Mouse (Mus musculus): Measurements from ENCODE around the gene Ldlrap1. TPM values are rescaled to one million over a fixed set of nuclear protein-coding genes. Genes with fewer than 3 reads are reported as not detected.
"Not testable (repeated sequence)": the region's sequence is repeated elsewhere in the genome, so short reads cannot be mapped to it uniquely, and the experiment has no call there.

Gene Ldlrap1
- total RNA-seq (2021): 10 to 100 TPM; 14.3 to 16.2 TPM

GRCm38 (mm10) chr4:134767426-134768225 is at the start of gene Ldlrap1:
Ldlrap1 (minus strand) TSS chr4:134768024.
- peak; percentile 86 to 90 for DNase-seq
- intact Hi-C loops (cut with DNase I): loop anchor here (2.0 kb wide), 1 partner anchor 65 kb away; no protein-coding TSS in a partner anchor

DNA sequence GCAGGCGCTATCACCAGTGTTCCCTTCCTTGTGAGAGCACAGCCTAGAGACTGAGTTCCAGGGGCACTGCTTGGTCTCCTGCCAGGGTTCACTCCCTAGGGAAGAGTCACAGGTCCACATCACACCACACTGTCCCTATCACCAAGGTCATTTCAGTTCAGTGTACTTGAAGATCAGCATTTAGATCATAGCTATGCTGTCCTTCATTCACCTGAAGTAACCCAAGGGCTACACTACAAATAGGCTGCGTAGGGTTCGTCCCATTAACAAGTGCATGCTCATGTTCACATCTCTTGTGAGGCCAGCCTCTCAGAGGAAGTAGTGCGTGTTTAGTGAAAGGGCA is 46.4 kb upstream of the Ldlrap1 start:
- intact Hi-C loops (cut with DNase I): no loop called here
- peak in 1 of 2 experiments; percentile 24 for DNase-seq

DNA sequence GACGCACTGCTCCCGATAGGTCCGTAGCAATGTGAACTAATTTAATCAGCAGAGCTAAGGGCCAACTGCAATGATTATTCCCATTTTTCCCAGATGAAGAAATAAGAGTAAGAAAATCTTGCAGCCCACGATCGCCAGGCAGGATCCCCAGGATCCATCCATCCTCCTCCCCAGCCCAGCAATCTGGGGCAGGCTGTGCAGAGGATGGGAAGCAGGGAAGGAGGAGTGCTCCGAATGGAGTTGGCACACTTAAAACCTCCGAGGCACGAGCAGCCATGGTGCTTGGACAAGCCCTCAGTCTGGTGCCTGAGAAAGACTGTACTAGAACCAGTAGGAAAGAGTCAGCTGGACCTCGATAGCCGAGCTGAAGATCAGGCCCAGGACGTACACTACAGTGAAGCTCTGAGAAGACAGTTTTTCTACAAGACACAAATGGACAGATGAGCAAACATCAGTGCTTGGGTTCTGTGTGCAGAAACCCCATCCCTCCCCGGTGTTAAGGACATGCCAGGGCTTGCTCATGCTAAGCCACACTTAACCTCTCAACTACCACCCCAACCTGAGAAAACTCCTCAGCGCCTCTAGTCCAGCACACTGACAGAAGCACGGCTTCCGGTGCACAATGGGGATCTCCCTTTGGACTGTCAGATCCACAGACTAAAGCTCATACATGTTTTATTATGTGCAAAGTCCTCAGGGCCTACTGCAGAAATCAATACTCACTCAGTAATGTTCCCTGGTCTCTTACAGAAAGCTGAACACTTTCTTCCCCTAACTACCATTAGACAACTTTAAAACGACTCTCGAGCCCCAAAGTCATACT is 45.8 kb upstream of the Ldlrap1 start:
- intact Hi-C loops (cut with DNase I): no loop called here
- no peak for DNase-seq

- intact Hi-C loops (cut with DNase I): no loop called here
These were observed 36.9 kb upstream of the Ldlrap1 start for GRCm38 (mm10) chr4:134804765-134805164.

DNA sequence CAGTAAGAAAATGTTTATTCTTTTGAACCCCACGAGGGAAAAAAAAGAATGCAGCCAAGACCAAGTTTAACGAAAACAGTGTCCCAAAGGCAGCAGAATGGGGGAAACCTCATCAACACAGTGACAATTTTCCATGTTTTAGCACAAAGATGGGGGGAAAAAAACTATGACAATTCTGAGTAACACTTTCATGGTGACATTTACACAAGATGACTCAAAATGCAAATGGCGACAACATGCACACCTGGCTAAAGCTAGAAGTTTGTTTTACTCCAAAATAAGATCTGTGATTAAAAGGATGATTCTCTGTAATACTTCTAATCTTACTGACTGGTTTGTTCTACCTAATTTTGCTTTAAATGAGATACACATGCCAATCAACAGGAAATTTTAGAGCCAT is 34.9 kb upstream of the Ldlrap1 start:
- intact Hi-C loops (cut with DNase I): no loop called here

More at GRCm38 (mm10) chr4:134804765-134805164, 36.9 kb upstream of the Ldlrap1 start:
- DNase-seq: peak; percentile 83 to 87

DNA sequence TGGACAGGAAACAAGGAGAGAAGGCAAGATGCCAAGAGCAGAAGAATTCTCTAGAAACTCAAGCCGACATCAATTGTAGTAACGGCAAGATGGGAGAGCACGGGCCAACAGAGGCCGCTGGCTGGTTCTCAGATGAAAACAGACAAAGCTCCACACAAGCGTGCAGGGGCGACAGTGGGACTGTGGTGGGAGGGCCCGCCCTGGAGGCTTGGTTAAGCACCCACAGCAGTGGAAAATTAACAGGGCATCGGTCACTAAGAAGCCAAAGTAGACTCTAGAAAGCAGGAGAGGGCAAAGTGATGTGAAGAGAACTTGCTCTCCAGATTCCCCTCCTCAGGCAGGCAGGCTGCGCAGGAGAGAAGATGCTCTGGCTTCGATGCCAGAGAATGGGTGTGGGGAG is 34.3 kb upstream of the Ldlrap1 start:
- intact Hi-C loops (cut with DNase I): no loop called here
- DNase-seq: no peak

More for the DNA sequence above, 34.9 kb upstream of the Ldlrap1 start:
- no peak for DNase-seq

GRCm38 (mm10) chr4:134800693-134801092 is 32.9 kb upstream of the Ldlrap1 start:
- intact Hi-C loops (cut with DNase I): no loop called here
- DNase-seq: no peak

DNA sequence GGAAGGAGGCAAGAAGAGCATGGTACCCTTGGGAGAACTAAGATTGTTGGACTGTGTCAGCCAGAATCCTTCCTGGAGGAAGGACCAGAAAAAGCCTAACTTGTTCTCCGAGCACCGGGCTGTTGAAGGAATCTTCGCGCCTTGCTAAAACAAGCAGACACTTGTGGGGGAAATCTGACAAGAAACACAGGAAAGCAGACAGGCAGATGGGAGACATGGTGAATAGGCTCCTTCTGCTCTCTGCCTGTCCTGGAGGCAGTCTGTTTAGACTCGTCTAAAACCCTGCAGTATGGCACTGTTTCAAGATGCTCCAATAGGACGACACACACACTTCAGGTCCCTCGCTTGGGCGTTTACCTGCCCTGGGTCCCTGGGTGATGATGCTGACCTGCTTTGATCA is 32.3 kb upstream of the Ldlrap1 start:
- DNase-seq: no peak
- intact Hi-C loops (cut with DNase I): no loop called here

DNA sequence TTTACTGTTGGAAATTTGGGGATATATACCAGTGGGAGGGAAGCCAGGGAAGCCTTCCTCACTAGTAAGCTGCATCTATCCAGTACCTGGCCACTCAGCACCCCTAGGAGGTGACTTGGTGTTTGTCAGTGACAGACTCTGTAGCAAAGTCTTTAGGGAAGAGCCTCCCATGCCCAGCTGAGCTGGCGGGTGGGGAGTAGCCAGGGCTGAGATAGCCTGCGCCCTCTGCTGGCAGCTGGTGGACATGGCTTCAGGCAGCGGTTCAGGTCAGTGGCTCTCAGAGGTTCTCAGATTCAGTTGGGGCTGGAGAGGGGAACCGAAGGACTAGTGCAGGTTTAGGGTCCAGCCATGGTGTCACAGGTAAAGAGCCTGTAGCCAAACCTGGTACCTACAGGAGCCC is 31.4 kb upstream of the Ldlrap1 start:
- intact Hi-C loops (cut with DNase I): loop anchor here (2.0 kb wide), 1 partner anchor 254 kb away; no protein-coding TSS in a partner anchor
- DNase-seq: peak; percentile 72 to 78

DNA sequence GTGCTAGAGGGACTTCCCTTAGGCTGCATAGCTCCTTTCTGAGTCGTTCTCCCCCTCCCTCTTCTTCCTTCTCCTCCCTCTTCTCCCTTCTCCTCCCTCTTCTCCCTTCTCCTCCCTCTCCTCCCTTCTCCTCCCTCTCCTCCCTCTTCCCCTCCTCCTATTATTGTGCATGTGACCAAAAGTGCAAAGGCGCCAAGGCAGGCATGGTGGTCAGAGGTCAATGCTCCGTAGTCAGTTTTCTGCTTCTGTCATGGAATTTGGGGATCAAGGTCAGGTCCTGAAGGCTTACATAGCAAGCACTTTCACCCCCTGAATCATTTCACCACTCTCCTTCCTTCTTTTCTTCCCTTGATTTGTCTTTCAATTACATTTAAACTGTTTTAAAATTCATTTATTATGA is 31.0 kb upstream of the Ldlrap1 start:
- intact Hi-C loops (cut with DNase I): loop anchor here (2.0 kb wide), 1 partner anchor 254 kb away; no protein-coding TSS in a partner anchor
- DNase-seq: no peak

DNA sequence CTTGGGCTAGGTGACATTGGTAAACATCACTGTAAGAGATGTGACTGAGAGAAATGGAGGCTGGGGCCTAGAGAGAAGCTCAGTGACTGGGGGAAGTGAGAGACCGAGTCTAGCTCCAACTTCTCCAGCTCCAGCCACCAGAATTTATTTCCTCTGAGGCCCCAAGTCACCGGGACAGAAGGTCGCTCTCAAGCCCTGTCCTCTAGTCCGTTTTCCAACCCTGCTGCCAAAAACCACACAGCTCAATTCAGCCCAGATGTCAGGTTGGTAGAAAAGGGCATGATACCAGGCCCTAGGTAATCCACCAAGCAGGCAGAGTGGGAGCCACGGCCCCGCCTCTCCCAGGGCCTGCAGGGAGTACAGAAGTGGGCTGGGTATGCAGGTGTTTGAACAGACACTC is 29.8 kb upstream of the Ldlrap1 start:
- no peak for DNase-seq
- intact Hi-C loops (cut with DNase I): loop anchor here (2.0 kb wide), 1 partner anchor 253 kb away; no protein-coding TSS in a partner anchor

- intact Hi-C loops (cut with DNase I): no loop called here
- peak in 1 of 2 experiments; percentile 20 for DNase-seq
These were observed 28.9 kb upstream of the Ldlrap1 start for GRCm38 (mm10) chr4:134796581-134797361.

GRCm38 (mm10) chr4:134795819-134796485 is 28.1 kb upstream of the Ldlrap1 start:
- intact Hi-C loops (cut with DNase I): no loop called here
- no peak for DNase-seq

- intact Hi-C loops (cut with DNase I): loop anchor here (5.0 kb wide), 1 partner anchor 58 kb away; no protein-coding TSS in a partner anchor
- not testable (repeated sequence) for DNase-seq
These were observed 27.1 kb upstream of the Ldlrap1 start for GRCm38 (mm10) chr4:134794959-134795358.

- intact Hi-C loops (cut with DNase I): loop anchor here (1.0 to 5.0 kb wide), 2 partner anchors 56 to 86 kb away; no protein-coding TSS in a partner anchor
- DNase-seq: peak; percentile 61 to 69
These were observed 25.6 kb upstream of the Ldlrap1 start for GRCm38 (mm10) chr4:134793213-134793956.

DNA sequence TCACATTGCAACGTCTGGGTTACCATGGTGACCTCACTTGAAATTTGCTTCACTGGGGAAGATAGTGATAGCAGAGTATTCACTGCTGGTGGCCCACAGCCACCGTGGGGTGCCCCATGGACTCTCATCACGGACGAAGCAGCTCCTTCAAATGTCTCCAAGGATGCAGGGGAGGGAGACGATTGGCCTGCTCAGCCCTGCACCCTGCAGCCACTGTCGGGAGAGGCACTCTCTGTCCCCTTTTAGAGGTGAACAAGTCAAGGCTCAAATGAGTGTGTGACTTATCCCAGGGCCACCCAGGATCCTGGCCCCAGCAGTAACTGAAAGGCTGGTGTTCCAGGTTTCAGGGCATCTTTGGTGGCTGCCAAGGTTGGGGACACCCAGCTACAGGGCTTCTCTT is 23.9 kb upstream of the Ldlrap1 start:
- no peak for DNase-seq
- intact Hi-C loops (cut with DNase I): loop anchor here (5.0 kb wide), 1 partner anchor 54 kb away; no protein-coding TSS in a partner anchor

GRCm38 (mm10) chr4:134786946-134787345 is 19.1 kb upstream of the Ldlrap1 start:
- no peak for DNase-seq
- intact Hi-C loops (cut with DNase I): no loop called here

- DNase-seq: no peak
- intact Hi-C loops (cut with DNase I): no loop called here
These were observed 16.9 kb upstream of the Ldlrap1 start for GRCm38 (mm10) chr4:134784701-134785100.
